25 mouse cellular contexts compared by ENCODE assay signal in genomic region chr12:76972241-76972640, GRCm38 (mm10). TPM values are rescaled to one million over a fixed set of nuclear protein-coding genes. Genes with fewer than 3 reads are reported as not detected.
DNase-seq lines count a peak whose midpoint lies in the region; ATAC-seq and TF ChIP-seq lines count a peak whose summit lies in the region.
"Had no signal": no experiment of that assay in that cellular context is flagged by ENCODE, and none has a peak within 500 bp of the region (broad histone marks: within the 10 kb centered on the region; RNA-seq: fewer than 3 reads in every experiment).

No protein-coding gene starts in this region.

- 76% methylated on average over 11 of the region's 11 CpGs for WGBS in heart, embryonic 10.5 days
- WGBS in midbrain, embryonic 16.5 days, result 94% methylated on average over 11 of the region's 11 CpGs

- no peaks in the 10 kb centered on the region for H3K27me3 ChIP-seq in heart, embryonic 10.5 days (ENCODE audit: insufficient read depth, poor library complexity, severe bottlenecking)
- no peaks in the 10 kb centered on the region for H3K27me3 ChIP-seq in testis, adult 2 months (ENCODE audit: control insufficient read depth, insufficient read depth, low read length)
- H3K27me3 ChIP-seq in midbrain, embryonic 16.5 days (ENCODE audit: control insufficient read depth, insufficient read depth, low read depth, low read length), result no peaks in the 10 kb centered on the region
- H3K27me3 ChIP-seq: embryonic facial prominence, embryonic 15.5 days; forebrain, embryonic 12.5 days; hindbrain, embryonic 15.5 days; kidney, embryonic 15.5 days; limb, embryonic 12.5 days; liver, embryonic 15.5 days had no signal

- no peaks in the 10 kb centered on the region for H3K9me3 ChIP-seq in heart, embryonic 10.5 days
- H3K9me3 ChIP-seq in midbrain, embryonic 16.5 days (replicated peaks; ENCODE audit: control insufficient read depth, low read length, poor library complexity, severe bottlenecking), result peaks cover 8% of the 10 kb centered on the region
- H3K9me3 ChIP-seq: embryonic facial prominence, embryonic 15.5 days; forebrain, embryonic 12.5 days; hindbrain, embryonic 15.5 days; kidney, embryonic 15.5 days; liver, embryonic 15.5 days had no signal

- H3K27ac ChIP-seq in heart, embryonic 10.5 days, result no peak overlapping the region; the same call in 1 of the 2 replicates
- H3K27ac ChIP-seq in testis, adult 2 months (ENCODE audit: control insufficient read depth, insufficient read depth, low read depth, low read length), result peak overlapping the region; percentile 5; the same call in 1 of the 2 replicates
- no peak overlapping the region for H3K27ac ChIP-seq in midbrain, embryonic 16.5 days (ENCODE audit: low read length)
- H3K27ac ChIP-seq: embryonic facial prominence, embryonic 10.5 days; embryonic facial prominence, embryonic 15.5 days; forebrain, embryonic 12.5 days; hindbrain, embryonic 10.5 days; hindbrain, embryonic 15.5 days; kidney, embryonic 15.5 days; limb, embryonic 12.5 days; liver, embryonic 15.5 days had no signal

- TF ChIP-seq POLR2A in testis, adult 2 months (IDR thresholded peaks at IDR 0.05; ENCODE audit: control insufficient read depth, low read depth, low read length), result no peak

- no peak overlapping the region for H3K4me3 ChIP-seq in heart, embryonic 10.5 days
- H3K4me3 ChIP-seq in testis, adult 2 months (ENCODE audit: control insufficient read depth, low read depth, low read length), result no peak overlapping the region
- no peak overlapping the region for H3K4me3 ChIP-seq in midbrain, embryonic 16.5 days (ENCODE audit: low read depth, low read length)
- H3K4me3 ChIP-seq: embryonic facial prominence, embryonic 10.5 days; embryonic facial prominence, embryonic 15.5 days; forebrain, embryonic 12.5 days; hindbrain, embryonic 10.5 days; hindbrain, embryonic 15.5 days; kidney, embryonic 15.5 days; limb, embryonic 12.5 days; liver, embryonic 15.5 days had no signal

- peak; percentile 61 to 70 for DNase-seq in heart, adult 9 months (ENCODE audit: low spot score in 2 of 2)
- DNase-seq in heart, embryonic 10.5 days (ENCODE audit: low spot score), result no peak
- no peak for DNase-seq in testis, postnatal 10 days (ENCODE audit: low spot score)
- peak; percentile 26 for DNase-seq in heart, postnatal 25 days (ENCODE audit: low spot score)
- peak; percentile 50 for DNase-seq in lung, postnatal 36 days
- DNase-seq in adrenal gland, postnatal 10 days, result no peak
- DNase-seq: adrenal gland, postnatal 25 days; cerebellum, adult 11-12 months; cerebellum, postnatal 10 days; forebrain, postnatal 0 days; kidney, adult 18-20 months; kidney, postnatal 25 days; midbrain, embryonic 14.5 days had no signal

- peaks cover 11% of the 10 kb centered on the region for H3K4me1 ChIP-seq in heart, embryonic 10.5 days
- H3K4me1 ChIP-seq in testis, adult 2 months (ENCODE audit: control insufficient read depth, insufficient read depth, low read length), result peaks cover 7% of the 10 kb centered on the region
- H3K4me1 ChIP-seq in midbrain, embryonic 16.5 days (ENCODE audit: control insufficient read depth, insufficient read depth, low read length), result no peaks in the 10 kb centered on the region
- H3K4me1 ChIP-seq: embryonic facial prominence, embryonic 10.5 days; embryonic facial prominence, embryonic 15.5 days; forebrain, embryonic 12.5 days; hindbrain, embryonic 10.5 days; hindbrain, embryonic 15.5 days; kidney, embryonic 15.5 days; limb, embryonic 12.5 days; liver, embryonic 15.5 days had no signal

- ATAC-seq in midbrain, embryonic 16.5 days, result no peak
- ATAC-seq: CD4-positive, CD25-positive, alpha-beta regulatory T cell, adult 4 months; forebrain, postnatal 0 days; inflammation-experienced regulatory T-cells, adult 6 months had no signal

- intact Hi-C loops in heart, postnatal 25 days (cut with DNase I), result no loop called here

- no peak overlapping the region for H3K4me2 ChIP-seq in midbrain, embryonic 16.5 days (ENCODE audit: low read length)
- H3K4me2 ChIP-seq: embryonic facial prominence, embryonic 15.5 days; forebrain, embryonic 12.5 days; hindbrain, embryonic 15.5 days; kidney, embryonic 15.5 days; limb, embryonic 12.5 days; liver, embryonic 15.5 days had no signal

- H3K9ac ChIP-seq in midbrain, embryonic 16.5 days (ENCODE audit: low read depth, low read length), result no peak overlapping the region
- H3K9ac ChIP-seq: embryonic facial prominence, embryonic 15.5 days; forebrain, embryonic 12.5 days; forebrain, postnatal 0 days; hindbrain, embryonic 15.5 days; kidney, embryonic 15.5 days; limb, embryonic 12.5 days; liver, embryonic 15.5 days had no signal

- no peaks in the 10 kb centered on the region for H3K36me3 ChIP-seq in heart, embryonic 10.5 days
- H3K36me3 ChIP-seq in testis, adult 2 months (ENCODE audit: control insufficient read depth, insufficient read depth, low read length), result no peaks in the 10 kb centered on the region
- H3K36me3 ChIP-seq in midbrain, embryonic 16.5 days (ENCODE audit: control insufficient read depth, insufficient read depth, low read length), result no peaks in the 10 kb centered on the region
- H3K36me3 ChIP-seq: embryonic facial prominence, embryonic 10.5 days; embryonic facial prominence, embryonic 15.5 days; forebrain, embryonic 12.5 days; hindbrain, embryonic 10.5 days; hindbrain, embryonic 15.5 days; kidney, embryonic 15.5 days; limb, embryonic 12.5 days; liver, embryonic 15.5 days had no signal

- TF ChIP-seq CTCF in testis, adult 2 months (IDR thresholded peaks at IDR 0.05; ENCODE audit: control insufficient read depth, insufficient read depth, insufficient replicate concordance, low read depth, low read length), result no peak

RNA-seq across cellular contexts. Expression of gene Max, which starts 10.2 kb away (rescaled TPM):
- 10.7 and 12.9 TPM in 2 replicates for polyA plus RNA-seq in heart, embryonic 10.5 days (2016; fragmentation: Nextera tagmentation; extraction: Ambion mirVana)
- polyA plus RNA-seq in testis, adult 2 months (2012; rRNA removed), result 8.5 and 9.8 TPM in 2 replicates
- total RNA-seq in heart, postnatal 25 days (2021), result 10 to 100 TPM; 47.7 to 67.9 TPM
- 10 to 100 TPM; 56.7 to 61.6 TPM for total RNA-seq in adrenal gland, postnatal 10 days (2021)
- polyA plus RNA-seq in midbrain, embryonic 16.5 days (2015; fragmentation: Nextera tagmentation; extraction: Ambion mirVana), result 18.4 and 21.7 TPM in 2 replicates

Comparison
In these comparisons a context has a peak if more than half of its experiments do, and no peak if none do; other contexts are left out.
1. DNase-seq: peak in heart, adult 9 months (2 of 2), heart, postnatal 25 days (single experiment) and lung, postnatal 36 days (single experiment); none in heart, embryonic 10.5 days (single experiment), testis, postnatal 10 days (single experiment) and adrenal gland, postnatal 10 days (single experiment).